Mouse (Mus musculus): ENCODE measurements around the gene Cnih2.
A peak's percentile ranks its signal among the peaks of the same experiment; 100 is the strongest.
"Not testable (repeated sequence)": the region's sequence is repeated elsewhere in the genome, so short reads cannot be mapped to it uniquely, and the experiment has no call there.

Gene Cnih2

DNA sequence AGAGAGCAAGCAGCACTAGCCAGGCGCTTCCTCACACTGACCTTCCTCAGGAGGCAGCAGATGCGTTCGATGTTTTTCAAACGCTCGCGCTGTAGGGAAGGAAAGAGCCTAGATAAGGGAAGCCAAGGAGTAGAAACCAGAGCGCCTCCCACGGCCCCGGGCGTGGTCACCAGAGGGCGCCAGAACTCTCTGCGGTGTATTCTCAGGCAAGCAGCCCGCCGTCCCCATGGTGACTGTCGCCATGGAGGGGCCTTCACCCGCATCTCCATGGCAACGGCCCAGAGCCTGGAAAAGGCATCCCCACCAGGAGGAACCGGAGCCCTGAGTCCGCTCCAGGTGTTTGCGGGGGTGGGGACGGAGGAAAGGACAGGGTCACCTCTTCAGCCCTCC lies 4.1 kb downstream of the Cnih2 start:
- DNase-seq (ENCODE audit: low spot score in 2 of 2), result peak; percentile 77 to 82

DNA sequence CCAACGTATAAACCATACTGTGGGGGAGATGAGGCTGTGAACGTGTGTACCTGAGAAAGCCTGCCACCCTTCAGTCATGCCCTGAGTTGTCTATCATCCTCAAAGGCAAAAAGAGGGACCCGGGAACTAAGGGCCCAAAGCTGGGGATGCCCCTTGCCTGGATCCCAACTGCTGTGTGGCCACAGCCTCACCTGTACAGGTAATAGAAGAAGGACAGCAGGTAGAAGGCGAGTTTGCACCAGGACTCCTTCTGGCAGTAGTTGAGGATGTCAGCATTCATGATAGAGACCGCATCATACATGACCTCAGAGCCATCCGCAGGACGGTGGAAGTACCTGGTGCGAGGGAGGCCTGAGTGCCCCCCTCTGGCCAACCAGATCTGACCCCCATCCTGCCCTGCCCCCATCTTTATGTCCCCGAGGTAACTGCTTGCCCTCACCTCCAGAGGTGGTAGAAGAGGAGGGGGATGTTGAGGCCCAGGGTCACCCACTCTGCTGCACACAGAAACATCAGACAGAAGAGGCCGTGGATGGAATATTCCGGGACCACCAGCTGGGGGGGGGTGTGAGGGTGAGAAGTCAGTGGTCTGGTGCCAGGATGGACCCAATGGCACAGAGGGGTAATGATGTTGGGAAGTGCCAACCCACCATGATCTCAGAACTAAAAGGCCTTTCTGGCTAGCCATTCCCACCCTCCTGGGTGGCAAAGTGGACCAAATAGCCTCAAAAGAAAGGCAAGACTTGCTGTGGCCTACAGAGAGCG lies 4.7 kb downstream of the Cnih2 start:
- DNase-seq (ENCODE audit: low spot score in 2 of 2), result no peak

DNA sequence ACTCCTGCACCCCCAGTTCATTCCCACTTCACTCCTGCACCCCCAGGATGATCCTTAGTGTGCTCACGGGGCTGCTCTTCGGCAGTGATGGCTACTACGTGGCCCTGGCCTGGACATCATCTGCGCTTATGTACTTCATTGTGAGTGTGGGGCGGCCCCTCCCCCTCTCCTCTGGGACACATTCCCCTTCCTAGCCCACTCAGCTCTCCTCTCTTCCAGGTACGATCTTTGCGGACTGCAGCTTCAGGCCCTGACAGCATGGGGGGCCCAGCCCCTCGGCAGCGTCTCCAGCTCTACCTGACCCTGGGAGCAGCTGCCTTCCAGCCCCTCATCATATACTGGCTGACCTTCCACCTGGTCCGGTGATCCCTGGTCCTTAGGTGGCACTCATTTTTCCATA lies 6.2 kb downstream of the Cnih2 start:
- no peak for DNase-seq (ENCODE audit: low spot score in 2 of 2)

DNA sequence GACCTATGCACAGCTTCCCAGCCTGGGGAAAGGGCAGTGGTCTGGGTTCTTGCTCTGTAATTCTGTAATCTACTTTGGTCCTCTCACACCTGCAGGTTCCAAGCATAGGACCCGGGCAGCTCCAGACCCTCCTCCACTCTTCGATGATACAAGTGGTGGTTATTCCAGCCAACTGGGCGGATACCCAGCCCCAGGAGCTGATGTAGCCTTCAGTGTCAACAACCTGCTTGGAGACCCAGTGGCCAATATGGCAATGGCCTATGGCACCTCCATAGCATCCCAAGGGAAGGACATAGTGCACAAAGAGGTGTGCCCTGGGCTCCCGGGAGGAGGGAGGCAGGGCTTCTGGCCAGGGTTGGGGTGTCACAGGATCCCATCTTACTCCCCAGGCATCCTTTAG lies 9.0 kb downstream of the Cnih2 start:
- DNase-seq (ENCODE audit: low spot score in 2 of 2), result no peak

DNA sequence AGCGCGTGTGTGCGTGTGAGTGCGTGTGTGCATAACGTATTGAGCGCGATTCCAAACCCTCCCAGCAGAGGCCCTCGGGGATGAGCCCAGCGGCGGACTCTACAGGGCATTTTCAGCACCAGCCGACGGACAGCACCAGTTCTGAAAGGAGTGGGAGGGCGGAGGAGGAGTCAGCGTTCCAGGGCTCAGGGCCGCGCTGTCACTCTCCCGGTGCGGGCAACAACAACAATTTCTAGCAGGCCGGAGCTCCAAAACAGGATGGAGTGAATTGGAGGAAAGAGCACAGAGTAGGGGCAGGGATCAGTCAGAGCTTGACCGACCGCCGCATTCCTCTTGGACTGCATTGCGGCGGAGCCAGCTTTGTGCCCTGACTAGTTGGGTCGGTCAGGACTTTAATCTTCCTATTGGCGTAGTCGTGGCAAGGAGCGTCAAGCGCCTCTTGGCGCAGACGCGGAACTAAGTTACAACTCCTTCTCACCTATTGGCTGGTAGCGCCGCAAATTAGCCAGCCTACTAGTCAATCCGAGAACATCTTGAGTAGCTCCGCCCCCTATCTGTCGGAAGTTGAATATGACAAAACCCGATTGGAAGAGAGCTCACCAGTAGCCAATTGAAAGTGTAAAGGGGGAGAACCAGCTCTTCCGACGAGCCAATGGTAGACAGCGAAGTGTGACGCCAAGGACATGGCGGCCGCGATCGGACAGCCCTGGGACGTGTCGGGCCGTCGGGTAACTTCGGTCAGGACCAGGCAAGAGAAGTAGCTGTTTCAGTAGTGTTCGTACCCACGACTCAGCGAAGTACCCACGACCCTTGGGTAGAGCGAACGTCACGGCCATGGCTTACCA lies 10.2 kb downstream of the Cnih2 start, which contains the start of gene Yif1a:
Gene Yif1a (plus strand): TSS at position 655 of the 845 bp plus-strand sequence.
- peak; percentile 98 to 99 for DNase-seq (ENCODE audit: low spot score in 2 of 2)

DNA sequence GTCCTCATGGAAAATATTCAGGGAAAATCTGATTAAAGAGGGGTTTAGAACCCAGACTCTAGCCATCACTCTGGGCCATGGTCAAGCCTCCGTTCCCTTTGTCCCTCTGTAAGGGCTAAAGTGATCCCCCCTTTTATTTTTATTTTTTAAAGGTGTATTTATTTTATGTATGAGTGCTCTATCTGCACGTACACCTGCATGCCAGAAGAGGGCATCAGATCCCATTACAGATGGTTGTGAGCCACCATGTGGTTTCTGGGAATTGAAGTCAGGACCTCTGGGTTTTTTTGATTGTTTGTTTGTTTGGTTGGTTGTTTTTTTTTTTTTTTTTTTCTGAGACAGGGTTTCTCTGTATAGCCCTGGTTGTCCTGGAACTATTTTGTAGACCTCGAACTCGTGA lies 11.8 kb downstream of the Cnih2 start:
- DNase-seq (ENCODE audit: low spot score in 2 of 2), result not testable (repeated sequence)

DNA sequence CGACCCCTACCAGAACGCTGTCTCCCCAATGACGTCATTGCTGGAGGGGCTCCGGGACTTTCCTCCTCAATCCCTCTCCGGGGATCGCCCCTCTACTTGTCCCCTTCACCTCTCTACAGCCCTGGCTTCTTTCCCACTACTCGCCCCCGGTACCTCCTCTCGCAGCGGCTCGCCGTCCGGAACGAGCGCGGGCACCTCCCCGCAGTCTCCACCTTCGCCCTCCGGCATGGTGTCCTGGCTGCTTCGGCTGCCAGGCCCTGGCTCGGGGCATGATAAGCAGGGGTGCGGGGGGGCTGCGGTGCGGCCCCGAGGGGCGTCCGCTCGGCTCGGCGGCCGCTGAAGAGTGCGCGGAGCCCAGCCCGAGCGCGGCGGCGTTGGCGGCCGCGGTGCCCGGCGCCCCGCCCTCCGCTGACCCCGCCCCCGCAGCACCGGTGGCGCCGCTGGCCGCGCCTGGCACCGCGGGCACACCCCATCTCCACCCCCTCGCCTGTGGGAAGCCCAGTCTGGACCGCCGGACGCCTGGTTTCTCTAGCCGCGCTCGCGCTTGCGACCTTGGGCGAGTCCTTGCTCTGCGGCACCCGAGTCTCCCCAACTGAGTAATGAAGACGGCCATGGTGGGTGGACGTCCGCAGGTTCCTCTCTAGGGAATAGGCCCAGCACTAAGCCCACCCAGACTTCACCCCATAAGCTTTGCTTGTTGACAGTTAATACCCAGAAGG lies 13.0 kb downstream of the Cnih2 start, which contains the start of gene Tmem151a:
Gene Tmem151a (minus strand): TSS at position 387 of the 719 bp plus-strand sequence.
- no peak for DNase-seq (ENCODE audit: low spot score in 2 of 2)

DNA sequence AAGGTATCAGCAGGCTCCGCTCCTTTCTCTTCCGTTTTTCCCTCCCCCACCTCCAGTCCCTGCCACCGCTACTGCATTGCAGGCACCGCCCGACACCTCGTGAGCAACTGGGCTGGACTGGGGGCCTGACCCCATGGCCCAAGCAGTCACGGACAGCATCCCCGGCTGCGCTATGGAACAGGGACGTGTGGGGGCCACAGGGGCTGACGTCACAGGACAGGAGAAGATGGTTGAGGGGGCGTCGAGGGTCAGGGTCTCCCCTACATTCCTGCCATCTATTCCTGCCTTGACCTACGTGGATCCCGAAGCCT lies 13.5 kb downstream of the Cnih2 start:
- no peak for DNase-seq (ENCODE audit: low spot score in 2 of 2)

DNA sequence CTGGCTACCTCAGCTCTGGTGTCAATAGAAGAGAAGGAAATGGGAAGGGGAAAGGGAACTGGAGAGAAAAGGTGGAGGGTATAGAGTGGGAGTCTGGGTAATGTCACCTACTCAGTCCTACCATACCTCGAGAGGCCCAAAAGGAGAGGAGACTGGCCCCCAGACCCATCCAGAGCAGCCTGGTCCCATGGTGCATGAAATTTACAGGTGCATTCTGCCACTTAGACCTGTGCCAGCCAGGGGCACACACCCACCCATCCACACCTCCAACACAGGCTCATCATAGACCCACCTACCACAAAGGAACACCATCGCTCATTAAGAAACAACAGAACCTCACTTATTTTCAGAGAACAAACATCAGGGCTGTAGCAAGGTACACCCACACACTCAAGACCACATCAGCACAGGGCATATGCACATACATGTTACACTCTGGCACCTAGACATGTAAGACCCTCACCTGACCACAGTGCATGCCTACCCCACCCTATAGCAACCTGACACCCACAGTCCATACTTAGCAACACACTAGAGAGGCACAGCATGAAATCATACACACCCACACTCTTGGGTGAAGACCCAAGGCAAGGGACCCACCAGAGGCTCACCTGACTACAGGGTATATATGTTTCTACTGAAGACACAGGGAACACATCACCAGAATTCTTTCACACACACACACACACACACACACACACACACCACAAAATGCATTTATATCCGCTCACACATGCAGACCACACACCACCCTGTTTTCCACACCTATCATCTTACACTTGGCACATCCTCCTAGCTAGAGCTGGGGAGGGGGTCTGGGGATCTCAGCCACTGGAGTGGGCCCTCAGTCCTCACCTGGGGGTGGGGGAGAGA lies 14.1 kb downstream of the Cnih2 start:
- DNase-seq (ENCODE audit: low spot score in 2 of 2), result no peak

DNA sequence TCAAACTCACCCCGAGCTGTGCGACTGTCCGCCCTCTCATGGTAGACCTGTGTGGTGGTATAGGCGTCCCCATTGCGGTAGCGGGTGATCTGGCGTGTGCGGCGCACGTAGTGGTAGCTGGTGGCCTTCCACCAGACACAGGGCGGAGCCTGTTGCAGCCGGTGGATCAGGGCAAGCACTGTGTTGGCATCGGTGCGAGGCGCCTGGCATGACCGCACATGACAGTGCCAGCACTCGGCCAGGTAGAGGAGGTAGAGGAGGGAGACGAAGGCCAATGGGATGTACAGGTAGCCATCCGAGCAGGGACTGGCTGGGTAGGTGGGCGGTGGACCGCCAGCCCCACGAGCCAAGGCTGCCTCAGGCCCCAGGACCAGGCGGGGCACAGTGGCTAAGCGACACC lies 15.7 kb downstream of the Cnih2 start:
- no peak for DNase-seq (ENCODE audit: low spot score in 2 of 2)

DNA sequence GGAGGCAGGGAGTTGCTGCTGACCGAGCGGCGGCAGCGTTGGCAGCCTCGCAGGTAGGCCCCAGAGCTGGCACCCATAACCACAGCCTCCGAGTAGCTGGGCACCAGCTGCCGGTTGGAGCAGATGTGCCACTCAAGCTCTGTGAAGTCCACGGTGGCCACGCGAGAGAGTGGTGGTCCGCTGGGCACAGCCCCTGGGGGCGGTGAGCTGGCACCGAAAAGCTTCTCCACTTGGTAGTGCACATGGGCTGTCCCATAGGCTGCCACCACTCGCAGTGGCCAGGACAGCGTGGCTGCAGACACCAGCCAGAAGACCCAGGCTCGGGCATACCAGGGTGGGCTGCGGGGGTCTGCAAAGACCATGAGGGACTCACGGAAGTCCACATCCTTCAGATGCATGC lies 16.3 kb downstream of the Cnih2 start:
- DNase-seq (ENCODE audit: low spot score in 2 of 2), result no peak

DNA sequence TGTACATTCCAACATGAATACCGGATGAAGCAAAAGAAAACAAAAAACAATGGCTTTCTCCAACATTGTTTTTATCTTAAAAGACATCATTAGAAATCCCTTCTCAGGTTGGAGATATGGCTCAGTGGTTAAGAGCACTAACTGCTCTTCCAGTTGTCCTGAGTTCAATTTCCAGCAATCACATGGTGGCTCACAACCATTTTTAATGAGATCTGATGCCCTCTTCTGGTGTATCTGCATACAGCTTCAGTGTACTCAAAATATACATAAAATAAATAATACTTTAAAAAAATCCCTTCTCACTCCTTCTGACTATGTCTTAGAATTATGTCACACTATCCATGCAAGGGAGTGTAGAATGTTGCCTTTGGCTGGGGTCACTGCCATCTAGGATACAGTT lies 19.0 kb downstream of the Cnih2 start:
- no peak for DNase-seq (ENCODE audit: low spot score in 2 of 2)

DNA sequence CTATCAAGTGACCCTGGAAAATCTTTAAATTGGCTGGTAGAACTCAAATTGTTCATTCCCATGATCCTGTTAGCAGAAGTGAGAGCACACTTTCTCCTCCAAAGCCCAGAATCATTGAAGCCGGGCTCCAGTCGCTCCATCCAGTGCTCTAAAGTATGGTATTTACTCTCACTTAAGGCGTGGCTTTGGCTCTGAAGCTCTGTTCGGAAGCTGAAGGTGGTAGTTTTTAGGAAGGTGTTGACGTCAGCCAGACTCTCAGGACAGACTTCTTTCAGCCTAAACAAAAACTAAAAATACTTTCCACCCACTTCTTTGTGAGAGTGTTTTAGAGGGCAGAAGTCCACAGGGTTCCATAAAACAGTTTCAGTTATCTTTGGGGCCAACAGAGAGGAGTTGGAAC lies 24.8 kb downstream of the Cnih2 start:
- DNase-seq (ENCODE audit: low spot score in 2 of 2), result no peak

DNA sequence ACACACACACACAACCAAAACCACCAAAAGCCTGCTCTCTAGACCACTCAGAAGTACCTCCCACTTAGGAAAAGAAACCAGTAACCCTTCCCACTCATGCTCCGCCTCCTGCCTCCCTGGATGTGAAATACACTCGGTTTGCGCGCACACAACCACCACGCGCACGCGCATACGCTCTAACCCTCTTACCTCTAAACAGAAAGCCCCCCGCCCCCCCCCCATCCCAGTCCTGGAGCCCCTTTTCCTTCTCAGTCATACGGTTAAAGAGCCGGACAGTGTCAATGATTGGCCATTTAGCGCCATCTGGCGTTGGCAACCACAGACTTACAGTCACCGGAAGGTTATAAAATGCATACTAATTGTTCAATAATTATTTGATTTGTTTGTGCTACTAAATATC lies 25.3 kb downstream of the Cnih2 start:
- DNase-seq (ENCODE audit: low spot score in 2 of 2), result no peak

DNA sequence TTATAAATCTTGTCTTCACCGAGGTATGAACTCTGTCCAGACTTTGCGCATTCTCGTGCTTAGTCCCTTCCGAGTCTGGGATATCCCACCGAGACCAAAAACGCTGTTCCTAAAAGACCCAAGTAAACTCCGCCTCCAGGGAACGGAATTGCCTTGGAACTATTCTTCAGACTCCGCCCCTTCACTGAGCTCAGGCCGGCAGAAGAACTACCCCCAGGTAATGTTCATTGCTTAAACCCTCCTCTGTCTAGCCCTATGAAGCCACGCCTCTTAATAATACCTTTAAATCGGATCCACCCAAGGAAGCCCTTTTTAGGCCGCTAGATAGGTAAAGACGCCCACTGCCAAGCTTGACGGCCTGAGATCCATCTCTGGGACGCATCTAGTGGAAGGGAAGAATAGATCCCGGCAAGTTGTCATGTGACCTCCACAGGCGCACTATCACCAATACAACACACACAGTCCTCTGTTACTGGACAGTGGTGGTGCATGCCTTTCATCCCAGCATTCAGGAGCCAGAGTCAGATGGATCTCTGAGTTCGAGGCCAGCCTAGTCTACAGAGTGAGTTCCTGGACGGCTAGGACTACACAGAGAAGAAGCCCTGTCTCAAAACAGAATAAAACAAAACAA lies 25.8 kb downstream of the Cnih2 start:
- no peak for DNase-seq (ENCODE audit: low spot score in 2 of 2)

DNA sequence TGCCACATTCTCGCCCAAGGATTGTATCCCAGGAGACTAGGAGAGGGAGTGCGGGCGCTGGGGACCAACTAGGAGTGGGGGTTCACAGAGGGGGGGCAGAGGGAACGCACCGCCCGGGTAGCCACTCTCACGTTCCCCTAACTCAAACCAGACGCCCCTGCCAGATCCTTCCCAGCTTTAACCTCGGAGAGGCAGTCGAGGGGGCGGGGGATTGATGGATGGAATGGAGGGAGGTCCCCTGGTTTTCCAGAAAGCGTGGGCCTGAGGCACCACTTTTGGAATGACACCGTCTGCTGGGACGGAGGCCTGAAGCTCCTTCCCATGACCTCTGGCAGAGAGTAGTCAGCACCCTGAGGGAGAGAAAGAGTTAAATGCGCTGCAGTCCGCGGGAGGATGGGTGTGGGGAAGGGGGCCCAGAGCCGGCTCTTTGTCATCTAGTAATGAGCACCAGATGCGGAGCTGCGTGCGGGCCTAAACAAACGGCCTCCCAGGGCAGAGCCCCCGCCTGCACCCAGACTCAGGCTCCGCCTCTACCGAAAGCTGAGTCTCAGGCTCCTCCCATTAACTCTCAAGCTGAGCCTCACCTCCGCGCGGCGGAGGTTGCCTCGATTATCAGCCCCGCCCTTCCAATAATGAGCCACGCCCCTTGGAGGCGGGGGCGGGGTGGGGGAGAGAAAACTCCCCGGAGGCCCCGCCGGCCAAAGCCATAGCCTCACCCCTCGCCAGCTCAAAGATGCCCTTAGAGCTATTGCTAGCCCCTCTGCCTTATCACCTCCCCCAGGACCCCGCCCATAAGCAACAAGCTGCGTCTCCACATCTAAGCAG lies 26.6 kb downstream of the Cnih2 start:
- peak; percentile 80 to 85 for DNase-seq (ENCODE audit: low spot score in 2 of 2)

DNA sequence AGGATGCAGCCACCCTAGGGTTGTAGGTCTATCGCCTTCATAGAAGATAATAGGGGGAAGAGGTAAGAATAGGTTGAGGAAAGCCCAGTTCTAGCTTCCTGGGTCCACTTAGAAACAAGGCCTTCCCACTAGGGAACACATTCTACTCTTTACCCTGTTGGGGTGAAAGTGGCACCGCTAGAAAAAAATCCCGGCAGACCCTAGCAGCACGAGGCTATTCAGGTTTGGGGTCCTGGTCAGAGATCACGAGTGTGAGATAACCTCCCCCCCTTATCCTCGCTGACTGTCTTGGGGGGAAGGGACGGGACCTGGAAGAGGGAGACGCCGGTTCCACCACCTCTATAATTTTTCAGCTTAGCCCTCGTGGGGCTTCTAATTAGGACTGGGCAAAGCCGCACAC lies 27.2 kb downstream of the Cnih2 start:
- no peak for DNase-seq (ENCODE audit: low spot score in 2 of 2)

DNA sequence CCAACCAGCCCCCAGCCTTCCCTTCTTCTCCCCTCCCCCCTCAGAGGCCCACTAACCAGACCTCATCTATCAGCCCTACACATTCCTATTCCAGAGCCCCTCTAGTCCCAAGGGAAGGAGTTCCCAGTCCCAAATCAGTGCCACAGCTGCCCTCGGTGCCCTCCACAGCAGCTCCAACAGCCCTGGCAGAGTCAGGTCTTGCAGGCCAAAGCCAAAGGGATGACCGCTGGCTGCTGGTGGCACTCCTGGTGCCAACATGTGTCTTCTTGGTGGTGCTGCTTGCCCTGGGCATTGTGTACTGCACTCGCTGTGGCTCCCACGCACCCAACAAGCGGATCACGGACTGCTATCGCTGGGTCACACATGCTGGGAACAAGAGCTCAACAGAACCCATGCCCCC lies 28.3 kb downstream of the Cnih2 start:
- DNase-seq (ENCODE audit: low spot score in 2 of 2), result no peak

DNA sequence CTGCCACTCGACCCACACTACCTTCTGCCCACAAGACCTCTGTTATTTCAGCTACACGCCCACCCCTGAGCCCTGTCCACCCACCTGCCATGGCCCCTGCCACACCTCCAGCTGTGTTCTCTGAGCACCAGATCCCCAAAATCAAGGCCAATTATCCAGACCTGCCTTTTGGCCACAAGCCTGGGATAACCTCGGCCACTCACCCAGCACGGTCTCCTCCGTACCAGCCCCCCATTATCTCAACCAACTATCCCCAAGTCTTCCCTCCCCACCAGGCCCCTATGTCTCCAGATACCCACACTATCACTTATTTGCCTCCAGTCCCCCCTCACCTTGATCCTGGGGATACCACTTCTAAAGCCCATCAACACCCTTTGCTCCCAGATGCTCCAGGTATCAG lies 28.8 kb downstream of the Cnih2 start:
- no peak for DNase-seq (ENCODE audit: low spot score in 2 of 2)

DNA sequence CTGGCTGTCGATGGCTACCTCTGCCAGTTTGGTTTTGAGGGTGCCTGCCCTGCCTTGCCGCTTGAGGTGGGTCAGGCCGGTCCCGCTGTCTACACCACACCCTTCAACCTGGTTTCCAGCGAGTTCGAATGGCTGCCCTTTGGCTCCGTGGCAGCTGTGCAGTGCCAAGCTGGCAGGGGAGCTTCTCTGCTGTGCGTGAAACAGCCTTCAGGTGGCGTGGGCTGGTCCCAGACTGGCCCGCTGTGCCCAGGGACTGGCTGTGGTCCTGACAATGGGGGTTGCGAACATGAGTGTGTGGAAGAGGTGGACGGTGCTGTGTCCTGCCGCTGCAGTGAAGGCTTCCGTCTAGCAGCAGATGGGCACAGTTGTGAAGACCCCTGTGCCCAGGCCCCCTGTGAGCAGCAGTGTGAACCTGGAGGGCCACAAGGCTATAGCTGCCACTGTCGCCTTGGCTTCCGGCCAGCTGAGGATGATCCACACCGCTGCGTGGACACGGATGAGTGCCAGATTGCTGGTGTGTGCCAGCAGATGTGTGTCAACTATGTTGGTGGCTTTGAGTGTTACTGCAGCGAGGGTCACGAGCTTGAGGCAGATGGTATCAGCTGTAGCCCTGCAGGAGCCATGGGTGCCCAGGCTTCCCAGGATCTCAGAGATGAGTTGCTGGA lies 29.6 kb downstream of the Cnih2 start:
- DNase-seq (ENCODE audit: low spot score in 2 of 2), result no peak
